Mouse (Mus musculus) C2C12 (cell line): ENCODE data around the gene Obp2b.

ENCODE experiments used
- CTCF ChIP-seq: IDR thresholded peaks from one replicate; pipeline ENCODE4 v1.5.1; 2011; ENCODE audit not compliant: control insufficient read depth, insufficient read depth, insufficient read length
- MAX ChIP-seq: IDR thresholded peaks from one replicate; pipeline ENCODE4 v1.6.1; 2011; ENCODE audit warnings: mild to moderate bottlenecking, control low read depth
- MYOG ChIP-seq: IDR thresholded peaks from one replicate; pipeline ENCODE4 v1.6.1; 2011; ENCODE audit not compliant: control insufficient read depth, insufficient read length; ENCODE audit errors: extremely low read depth
- USF1 ChIP-seq: IDR thresholded peaks from one replicate; pipeline ENCODE4 v1.6.1; 2011; ENCODE audit warnings: low read depth, mild to moderate bottlenecking, control low read depth, moderate library complexity

DNA sequence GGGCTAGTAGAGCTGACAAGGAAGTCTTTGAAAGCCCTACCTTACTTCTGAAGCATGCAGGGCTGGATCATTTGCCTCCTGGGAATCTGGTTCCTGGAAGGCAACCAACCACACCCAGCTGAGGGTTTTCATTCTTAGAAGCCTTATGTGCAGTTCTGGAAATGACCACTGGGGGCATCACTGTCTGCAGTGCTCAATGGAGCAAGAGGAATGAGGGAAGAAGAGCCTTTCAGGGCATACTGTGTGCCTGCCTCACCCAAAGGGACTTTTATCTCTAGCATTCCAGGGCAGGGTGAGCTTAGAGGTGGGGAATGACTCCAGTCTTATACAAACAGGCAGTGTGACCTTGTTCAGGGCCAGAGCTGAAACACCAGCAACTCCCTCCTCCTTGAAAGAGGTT lies 42.2 kb upstream of the Obp2b start:
- TF ChIP-seq CTCF (peak; percentile 9), USF1 (no peak), MAX (no peak), MYOG (no peak)
